Mouse (Mus musculus) hindbrain, embryonic 10.5 days (tissue): ENCODE measurements around the gene Gm20521. TPM values are rescaled to one million over a fixed set of nuclear protein-coding genes. Genes with fewer than 3 reads are reported as not detected.
A peak's percentile ranks its signal among the peaks of the same experiment; 100 is the strongest.

Experiments used
- DNase-seq: peaks from one replicate; pipeline ENCODE4 v3.0.0-alpha.2; 2017; ENCODE audit warnings: low spot score
- H3K27ac ChIP-seq: fragments of 300-500 bp; sonication (generic); 2 replicates; pipeline ENCODE4 v1.5.1; 2016; ENCODE audit warnings: mild to moderate bottlenecking, moderate library complexity
- H3K27me3 ChIP-seq: fragments of 300-500 bp; sonication (generic); 2 replicates; pipeline ENCODE4 v1.6.1; 2016; ENCODE audit warnings: mild to moderate bottlenecking; ENCODE audit not compliant: poor library complexity, insufficient read depth, severe bottlenecking
- H3K36me3 ChIP-seq: fragments of 300-500 bp; sonication (generic); 2 replicates; pipeline ENCODE4 v1.6.1; 2016; ENCODE audit warnings: mild to moderate bottlenecking, moderate library complexity
- H3K4me1 ChIP-seq: fragments of 300-500 bp; sonication (generic); replicated peaks from 2 replicates; pipeline ENCODE4 v1.6.1; 2016; ENCODE audit warnings: mild to moderate bottlenecking
- H3K4me3 ChIP-seq: fragments of 300-500 bp; sonication (generic); 2 replicates; pipeline ENCODE4 v1.5.1; 2016; ENCODE audit warnings: mild to moderate bottlenecking, moderate library complexity
- H3K9me3 ChIP-seq: fragments of 300-500 bp; sonication (generic); 2 replicates; pipeline ENCODE4 v1.6.1; 2016; ENCODE audit warnings: mild to moderate bottlenecking, moderate library complexity
- WGBS: fragments of 180-500 bp; shearing (Covaris S2); methylation state at CpG from one replicate; pipeline ENCODE4 v1.1.7; 2016; 5-methylcytosine and 5-hydroxymethylcytosine counted together
- polyA plus RNA-seq: library from polyadenylated mRNA; unstranded; fragments of >200 nt; fragmentation: Nextera tagmentation; extraction: Ambion mirVana; gene quantifications from 2 replicates; pipeline ENCODE4 v1.2.1, GENCODE M21; 2016

Gene Gm20521
- polyA plus RNA-seq, 1 experiment from 2014 or later = not detected

DNA sequence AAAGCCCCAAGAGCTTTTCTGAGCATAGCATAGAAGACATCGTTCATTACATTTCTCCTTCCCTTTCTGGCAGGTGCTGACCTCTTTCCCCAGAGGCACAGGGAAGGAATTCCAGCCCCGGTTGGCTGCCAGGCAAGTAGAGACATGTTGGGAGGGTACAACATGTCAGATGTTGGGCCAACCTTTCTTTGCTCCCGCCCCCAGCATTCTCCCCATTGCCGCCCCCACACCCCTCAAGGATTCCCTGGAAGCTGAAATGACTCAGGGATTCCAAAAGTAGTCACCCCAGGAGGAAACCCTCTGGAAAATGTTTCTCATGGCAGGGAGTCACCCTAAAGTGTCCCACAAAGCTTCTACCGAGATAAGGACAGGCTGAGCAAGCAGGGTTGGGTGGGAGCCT lies 46.6 kb downstream of the Gm20521 start:
- no peaks in the 10 kb centered on the region for H3K36me3 ChIP-seq
- H3K4me1 ChIP-seq = peaks cover 63% of the 10 kb centered on the region
- H3K27ac ChIP-seq = 0 out of 2 replicates have a peak overlapping the region, but pooled peaks have one; percentile 14

DNA sequence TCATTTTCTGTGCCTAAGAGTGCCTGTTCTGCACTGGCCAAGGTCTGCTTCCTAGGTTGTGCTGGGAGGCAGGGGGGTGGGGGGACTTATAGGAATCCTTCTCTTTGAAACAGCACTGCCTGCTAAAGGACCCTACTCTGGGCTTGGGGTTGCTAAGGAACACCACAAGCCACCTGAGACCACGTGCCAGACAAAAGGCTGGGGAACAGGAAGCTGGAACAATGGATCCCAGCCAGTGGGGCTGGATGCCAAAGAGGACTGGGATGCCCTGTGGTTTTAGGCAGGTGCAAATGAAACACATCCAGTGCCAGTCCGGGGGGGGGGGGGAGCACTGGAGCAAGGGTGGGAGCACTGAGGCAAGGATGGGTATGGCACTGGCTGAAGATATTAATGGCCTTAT lies 47.2 kb downstream of the Gm20521 start:
- H3K36me3 ChIP-seq = no peaks in the 10 kb centered on the region
- H3K27me3 ChIP-seq = peaks cover 8% of the 10 kb centered on the region
- no peak for DNase-seq
- H3K9me3 ChIP-seq = no peaks in the 10 kb centered on the region
- H3K4me3 ChIP-seq = no peak overlapping the region
- H3K27ac ChIP-seq = peak overlapping the region; percentile 14; the same call in 1 of the 2 replicates
- WGBS = 17% methylated on average over 2 of the region's 2 CpGs
- H3K4me1 ChIP-seq = peaks cover 60% of the 10 kb centered on the region

More for the DNA sequence above, 46.6 kb downstream of the Gm20521 start:
- no peak overlapping the region for H3K4me3 ChIP-seq
- H3K9me3 ChIP-seq = no peaks in the 10 kb centered on the region
- 77% methylated on average over 5 of the region's 5 CpGs for WGBS
- peaks cover 8% of the 10 kb centered on the region for H3K27me3 ChIP-seq
- DNase-seq = no peak

DNA sequence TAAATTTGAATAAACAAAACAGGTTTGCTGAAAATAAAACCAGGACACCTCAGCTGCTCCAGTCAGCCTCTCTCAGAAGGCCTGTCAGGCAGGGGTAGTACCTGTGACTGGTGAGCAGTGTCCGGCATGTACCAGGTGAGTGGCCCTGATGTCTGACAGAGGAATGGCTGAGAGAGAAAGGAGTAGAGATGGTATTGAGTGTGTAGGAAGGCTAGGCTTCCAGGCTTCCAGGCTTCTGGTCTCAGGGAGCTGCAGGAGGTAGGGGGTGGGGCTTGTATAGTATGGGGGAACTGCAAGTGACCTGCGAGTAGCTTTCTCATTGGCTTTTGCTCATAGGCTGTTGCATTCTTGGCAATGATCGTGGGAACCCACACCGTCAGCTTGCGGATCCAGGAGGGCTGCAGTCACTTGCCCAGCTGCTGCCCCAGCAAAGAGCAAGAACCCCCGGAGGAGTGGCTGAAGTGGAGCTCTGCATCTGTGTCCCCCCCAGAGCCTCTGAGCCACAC lies 49.5 kb downstream of the Gm20521 start, which contains the start of gene Il25:
Gene Il25, plus strand, starts transcription at position 51 of the 506 bp plus-strand sequence.
- no peak for DNase-seq
- Histone ChIP-seq H3K9me3 (no peaks in the 10 kb centered on the region), H3K4me1 (peaks cover 50% of the 10 kb centered on the region), H3K4me3 (0 out of 2 replicates have a peak within 1 kb of the TSS, but pooled peaks have one; percentile 1), H3K27me3 (peaks cover 8% of the 10 kb centered on the region), H3K36me3 (no peaks in the 10 kb centered on the region), H3K27ac (peak within 1 kb of the TSS; percentile 53)
- 32% methylated on average over 6 of the region's 6 CpGs for WGBS

DNA sequence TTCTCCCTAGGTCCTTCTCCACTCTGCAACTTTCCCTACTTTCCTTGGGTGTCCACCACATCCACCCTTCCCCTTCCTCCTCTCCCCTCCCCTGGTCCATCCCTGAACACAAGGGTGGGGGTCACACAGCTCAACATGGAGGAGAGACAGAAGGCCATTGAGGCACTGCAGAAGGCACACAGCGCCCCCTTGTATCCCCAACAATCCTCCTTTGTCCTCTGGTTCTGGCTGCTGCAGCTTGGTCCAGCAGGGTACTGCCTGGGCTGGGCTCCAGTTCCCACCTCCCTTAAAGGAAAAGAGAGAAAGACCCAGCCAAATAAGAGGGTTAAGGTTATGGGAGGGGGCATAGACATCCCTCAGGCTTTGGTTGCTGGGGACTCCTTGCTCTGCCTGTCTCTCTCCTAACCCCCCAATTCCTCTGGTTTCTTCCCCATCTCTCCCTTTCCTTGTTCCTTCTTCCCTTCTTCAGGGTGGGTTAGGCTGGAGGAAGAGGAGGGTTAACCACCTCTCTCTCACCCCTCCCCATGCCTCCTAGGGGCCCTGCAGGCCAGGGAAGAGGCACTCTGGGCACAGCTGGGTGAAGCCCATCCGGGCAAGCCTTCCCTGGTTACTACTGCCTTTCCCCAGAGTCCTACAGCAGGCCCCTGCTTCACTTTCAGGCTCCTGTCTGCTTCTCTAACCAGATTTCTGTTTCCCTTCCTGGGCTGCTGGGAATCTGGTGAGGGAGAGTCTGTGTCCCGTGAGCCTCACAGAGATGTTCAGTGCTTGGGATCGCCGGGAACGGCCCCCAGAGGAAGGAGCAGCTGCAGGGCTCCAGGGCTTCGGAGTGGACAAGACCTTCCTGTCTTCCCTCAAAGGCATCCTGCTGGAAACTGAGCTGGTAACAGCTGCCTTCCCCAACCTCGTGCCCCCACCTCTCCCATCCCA lies 52.9 kb downstream of the Gm20521 start, which contains the start of gene Cmtm5:
Gene Cmtm5, plus strand, starts transcription at position 358 of the 927 bp plus-strand sequence.
- H3K27me3 ChIP-seq = no peaks in the 10 kb centered on the region
- WGBS = 43% methylated on average over 8 of the region's 8 CpGs
- H3K4me3 ChIP-seq = peak within 1 kb of the TSS; percentile 4; the same call in 1 of the 2 replicates
- H3K27ac ChIP-seq = peak within 1 kb of the TSS; percentile 73
- H3K4me1 ChIP-seq = peaks cover 36% of the 10 kb centered on the region
- H3K36me3 ChIP-seq = no peaks in the 10 kb centered on the region
- H3K9me3 ChIP-seq = no peaks in the 10 kb centered on the region
- DNase-seq = no peak

DNA sequence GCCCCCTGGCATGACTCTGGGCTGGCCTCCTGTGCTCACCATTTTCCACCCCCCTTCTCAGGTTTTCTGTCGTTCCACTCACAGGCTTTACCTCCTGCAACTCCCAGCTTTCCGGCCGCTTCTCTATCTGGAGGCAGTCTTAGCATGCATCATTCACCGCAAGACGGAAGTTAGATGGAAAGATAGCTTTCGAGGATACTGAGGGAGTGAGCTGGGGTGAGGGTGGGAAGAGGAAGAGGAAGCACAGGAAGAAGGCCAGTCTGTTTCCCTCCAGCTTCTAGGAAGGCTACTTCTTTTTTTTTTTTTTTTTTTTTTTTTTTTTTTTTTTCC lies 53.6 kb downstream of the Gm20521 start:
- Histone ChIP-seq H3K4me1 (peaks cover 31% of the 10 kb centered on the region), H3K36me3 (no peaks in the 10 kb centered on the region), H3K9me3 (no peaks in the 10 kb centered on the region), H3K27ac (peak overlapping the region; percentile 73), H3K27me3 (no peaks in the 10 kb centered on the region), H3K4me3 (0 out of 2 replicates have a peak overlapping the region, but pooled peaks have one; percentile 4)
- no peak for DNase-seq
- 57% methylated on average over 6 of the region's 6 CpGs for WGBS

DNA sequence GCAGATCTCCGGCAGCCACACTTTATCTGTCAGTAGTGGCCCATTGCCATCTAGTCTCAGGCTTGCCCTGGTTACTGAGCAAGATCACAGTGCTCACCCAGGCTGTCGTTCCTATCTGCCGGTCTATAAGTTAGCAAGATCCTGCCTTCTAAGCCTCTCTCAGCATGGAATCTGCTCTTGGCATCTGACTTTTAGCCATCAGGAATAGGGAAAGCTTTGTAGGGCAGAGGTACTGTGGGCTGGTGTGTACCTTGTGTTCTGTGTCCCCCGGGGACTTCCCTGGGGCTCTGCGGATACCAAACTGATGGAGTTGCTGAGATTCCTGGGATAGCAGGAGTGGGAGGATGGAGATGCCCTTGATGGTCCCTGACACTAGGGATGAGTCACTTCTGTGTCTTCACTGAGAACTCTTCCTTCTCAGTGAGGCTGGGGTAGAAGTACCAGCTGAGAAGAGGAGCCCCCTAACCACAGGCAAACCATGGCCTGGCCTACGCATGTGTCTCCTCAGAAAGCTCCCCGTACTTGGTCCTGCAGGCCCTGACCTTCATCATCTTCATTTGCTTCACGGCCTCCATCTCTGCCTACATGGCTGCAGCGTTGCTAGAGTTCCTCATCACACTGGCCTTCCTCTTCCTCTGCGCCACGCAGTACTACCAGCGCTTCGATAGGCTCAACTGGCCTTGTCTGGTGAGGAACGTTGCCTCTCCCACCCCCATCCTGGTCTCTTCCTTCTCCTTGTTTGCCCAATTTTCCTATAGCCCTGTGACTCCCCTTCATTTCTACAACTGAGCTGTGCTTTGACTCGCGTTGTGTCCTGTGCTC lies 54.3 kb downstream of the Gm20521 start:
- Histone ChIP-seq H3K27ac (no peak overlapping the region), H3K9me3 (no peaks in the 10 kb centered on the region), H3K27me3 (no peaks in the 10 kb centered on the region)

DNA sequence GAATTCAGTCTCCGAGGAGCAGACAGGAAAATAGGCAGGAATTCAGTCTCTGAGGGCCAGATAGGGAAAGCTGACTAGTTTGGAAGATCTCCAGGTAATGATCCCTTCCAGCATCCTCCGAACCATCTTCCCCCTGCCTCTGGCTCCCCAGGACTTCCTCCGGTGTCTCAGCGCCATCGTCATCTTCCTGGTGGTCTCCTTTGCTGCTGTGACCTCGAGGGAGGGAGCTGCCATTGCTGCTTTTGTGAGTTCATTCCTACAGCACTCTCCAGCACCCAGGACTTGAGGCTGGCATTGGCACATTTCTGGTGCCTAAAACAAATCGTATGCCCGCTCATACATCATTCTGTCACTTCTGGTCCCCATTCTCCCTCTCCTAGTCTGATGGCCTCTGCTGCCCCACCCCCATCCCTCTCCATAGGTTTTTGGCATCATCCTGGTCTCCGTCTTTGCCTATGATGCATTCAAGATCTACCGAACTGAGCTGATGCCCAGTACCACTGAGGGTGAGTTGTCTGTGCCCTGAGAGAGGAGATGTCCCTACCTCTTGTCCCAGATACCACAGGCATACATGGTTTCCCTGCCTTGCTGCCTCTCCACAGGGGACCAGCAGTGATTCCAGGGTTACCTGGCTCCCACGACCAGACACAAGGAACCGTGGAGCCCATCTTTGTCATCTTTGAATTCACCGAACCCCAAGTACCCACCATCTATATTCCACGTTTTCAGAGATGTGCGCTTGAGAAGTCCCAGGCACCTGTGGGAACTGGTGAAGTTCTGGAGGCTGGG lies 55.4 kb downstream of the Gm20521 start:
- Histone ChIP-seq H3K4me1 (peaks cover 20% of the 10 kb centered on the region), H3K27ac (no peak overlapping the region), H3K27me3 (no peaks in the 10 kb centered on the region), H3K36me3 (no peaks in the 10 kb centered on the region), H3K9me3 (no peaks in the 10 kb centered on the region), H3K4me3 (no peak overlapping the region)
- DNase-seq = no peak
- WGBS = 80% methylated on average over 15 of the region's 15 CpGs

More for the DNA sequence above, 54.3 kb downstream of the Gm20521 start:
- WGBS = 90% methylated on average over 16 of the region's 16 CpGs
- Histone ChIP-seq H3K4me1 (peaks cover 27% of the 10 kb centered on the region), H3K36me3 (no peaks in the 10 kb centered on the region), H3K4me3 (no peak overlapping the region)
- DNase-seq = no peak

DNA sequence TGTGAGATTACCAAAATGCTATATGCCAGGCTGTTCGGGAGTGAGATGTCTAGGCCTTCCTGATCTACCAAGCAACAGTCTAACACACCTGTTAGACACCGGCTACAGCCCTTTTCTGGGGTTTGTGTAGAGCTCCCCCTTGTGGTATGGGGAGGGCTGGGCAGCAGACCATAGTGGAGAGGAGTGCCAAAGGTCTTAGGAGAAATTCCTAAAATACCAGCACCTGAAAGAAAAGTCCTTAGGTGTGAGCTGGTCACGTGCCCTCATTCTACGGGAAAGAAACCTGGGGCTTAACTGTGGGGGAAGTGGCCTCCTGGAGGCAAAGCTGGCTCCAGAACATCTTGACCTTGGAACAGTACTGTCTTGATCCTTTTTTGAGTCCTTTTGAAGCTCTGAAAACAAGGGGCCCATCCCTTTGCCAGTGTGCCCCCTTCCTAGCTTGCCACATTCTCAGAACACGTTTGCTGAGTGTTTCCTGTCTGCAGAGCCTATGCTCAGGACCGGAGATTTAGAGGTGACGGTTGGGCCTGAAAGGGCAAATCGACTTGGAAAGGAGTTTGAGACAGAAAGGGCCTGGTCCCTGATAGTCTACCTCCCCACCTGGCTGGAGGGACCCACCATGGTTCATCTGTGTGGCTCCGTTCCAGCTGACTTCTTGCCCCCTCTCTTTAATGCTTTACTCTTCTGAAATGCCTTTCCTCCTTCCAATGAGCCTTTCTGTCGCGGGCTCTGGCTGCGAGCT lies 56.4 kb downstream of the Gm20521 start:
- Histone ChIP-seq H3K36me3 (no peaks in the 10 kb centered on the region), H3K4me3 (no peak overlapping the region), H3K4me1 (peaks cover 16% of the 10 kb centered on the region), H3K9me3 (no peaks in the 10 kb centered on the region), H3K27me3 (no peaks in the 10 kb centered on the region), H3K27ac (no peak overlapping the region)
- 51% methylated on average over 12 of the region's 12 CpGs for WGBS
- peak; percentile 58 for DNase-seq

DNA sequence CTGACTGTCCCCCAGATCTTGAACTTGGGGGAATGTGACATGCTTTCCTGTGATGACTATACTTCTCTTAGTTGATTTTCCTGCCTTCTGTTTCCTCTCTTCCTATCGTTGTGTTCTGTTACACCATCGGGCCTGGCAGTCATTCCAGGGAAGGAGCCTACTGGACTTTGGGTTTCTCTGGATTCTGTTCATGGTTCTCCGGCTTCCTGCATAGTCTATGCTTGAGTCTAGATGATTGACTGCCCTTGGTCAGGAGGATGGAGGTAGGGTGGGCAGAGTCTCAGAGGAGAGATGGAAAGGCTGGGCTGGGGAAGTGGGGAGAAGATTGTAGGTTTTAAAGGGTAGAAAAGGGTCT lies 56.9 kb downstream of the Gm20521 start:
- peaks cover 15% of the 10 kb centered on the region for H3K4me1 ChIP-seq
- WGBS = 90% methylated on average over 3 of the region's 3 CpGs
- no peaks in the 10 kb centered on the region for H3K36me3 ChIP-seq
- no peak overlapping the region for H3K27ac ChIP-seq
- no peaks in the 10 kb centered on the region for H3K27me3 ChIP-seq
- H3K9me3 ChIP-seq = no peaks in the 10 kb centered on the region
- H3K4me3 ChIP-seq = no peak overlapping the region
- no peak for DNase-seq

DNA sequence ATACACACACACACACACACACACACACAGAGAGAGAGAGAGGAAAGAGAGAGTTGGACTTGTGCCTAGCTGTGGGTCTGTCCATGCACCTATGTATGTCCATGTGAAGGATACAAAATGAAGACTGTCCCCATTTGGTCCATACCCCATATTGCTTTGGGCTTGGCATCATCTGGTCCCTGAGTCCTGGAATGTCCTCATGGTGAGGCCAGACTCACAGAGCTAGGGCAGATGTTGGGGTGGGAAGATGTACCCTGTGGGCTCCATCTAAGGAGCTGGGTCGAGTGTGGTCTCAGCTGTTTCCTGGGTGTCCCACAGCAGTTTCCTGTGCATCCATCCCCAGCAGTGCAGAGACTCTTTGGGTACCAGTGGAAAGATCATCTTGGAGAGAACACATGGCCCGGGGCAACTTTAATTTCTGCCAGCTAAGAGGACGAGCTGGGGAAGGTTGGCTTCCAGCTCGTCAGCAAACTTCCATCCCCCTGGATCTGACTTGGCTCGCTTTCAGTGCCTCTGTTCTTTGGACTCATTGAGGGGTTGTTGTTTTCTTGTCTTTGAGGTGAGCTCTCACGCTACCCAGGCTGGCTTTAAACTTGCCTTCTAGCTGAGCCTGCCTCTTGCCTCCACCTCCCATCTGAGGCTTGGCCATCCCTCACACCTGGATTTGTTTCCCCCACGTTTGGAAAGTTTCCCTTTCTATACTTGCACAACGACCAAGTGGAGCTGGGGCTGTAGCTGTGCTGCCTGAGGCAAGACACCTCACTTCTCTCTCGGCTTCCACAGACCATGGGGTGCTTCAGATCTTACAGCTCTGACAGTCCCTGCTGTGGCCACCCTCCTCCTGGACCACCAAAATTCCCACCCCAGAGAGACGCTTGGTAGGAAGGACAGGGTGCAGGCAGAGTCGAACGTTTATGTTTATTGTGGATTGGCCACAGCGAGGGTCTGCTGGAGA lies 58.1 kb downstream of the Gm20521 start:
- Histone ChIP-seq H3K27me3 (no peaks in the 10 kb centered on the region), H3K27ac (no peak overlapping the region), H3K4me3 (no peak overlapping the region), H3K36me3 (no peaks in the 10 kb centered on the region), H3K9me3 (no peaks in the 10 kb centered on the region), H3K4me1 (peaks cover 6% of the 10 kb centered on the region)
- no peak for DNase-seq
- 67% methylated on average over 13 of the region's 13 CpGs for WGBS

DNA sequence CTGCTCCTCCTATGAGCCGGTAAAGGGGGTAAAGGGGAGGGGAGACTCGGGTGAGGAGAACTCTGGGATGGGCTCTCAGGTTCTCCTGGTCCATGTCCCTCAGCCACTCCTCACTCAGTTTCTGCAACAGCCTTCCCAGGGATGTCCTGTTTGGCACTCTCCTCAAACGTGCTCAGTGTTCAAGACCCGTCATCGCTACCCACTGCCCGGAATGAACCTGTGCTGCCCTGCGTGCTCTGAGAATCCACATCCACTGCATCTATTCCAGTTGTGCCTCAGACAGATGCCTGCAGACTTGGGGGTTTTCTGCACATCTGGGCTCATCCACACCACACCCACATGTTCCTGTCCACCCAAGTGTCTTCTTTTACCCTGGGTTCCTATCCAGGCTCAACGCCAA lies 59.2 kb downstream of the Gm20521 start:
- 92% methylated on average over 8 of the region's 8 CpGs for WGBS
- Histone ChIP-seq H3K4me1 (no peaks in the 10 kb centered on the region), H3K9me3 (no peaks in the 10 kb centered on the region), H3K27ac (no peak overlapping the region), H3K36me3 (no peaks in the 10 kb centered on the region), H3K4me3 (no peak overlapping the region), H3K27me3 (no peaks in the 10 kb centered on the region)
- DNase-seq = no peak
